Mouse (Mus musculus) kidney, adult 8-10 months (tissue): Measurements from ENCODE around the gene Tmc3.
A peak's percentile ranks its signal among the peaks of the same experiment; 100 is the strongest.

Source experiments
- DNase-seq, 2 experiments: peaks; one replicate each; pipeline ENCODE4 v3.0.0; 2022

The Tmc3 gene

DNA sequence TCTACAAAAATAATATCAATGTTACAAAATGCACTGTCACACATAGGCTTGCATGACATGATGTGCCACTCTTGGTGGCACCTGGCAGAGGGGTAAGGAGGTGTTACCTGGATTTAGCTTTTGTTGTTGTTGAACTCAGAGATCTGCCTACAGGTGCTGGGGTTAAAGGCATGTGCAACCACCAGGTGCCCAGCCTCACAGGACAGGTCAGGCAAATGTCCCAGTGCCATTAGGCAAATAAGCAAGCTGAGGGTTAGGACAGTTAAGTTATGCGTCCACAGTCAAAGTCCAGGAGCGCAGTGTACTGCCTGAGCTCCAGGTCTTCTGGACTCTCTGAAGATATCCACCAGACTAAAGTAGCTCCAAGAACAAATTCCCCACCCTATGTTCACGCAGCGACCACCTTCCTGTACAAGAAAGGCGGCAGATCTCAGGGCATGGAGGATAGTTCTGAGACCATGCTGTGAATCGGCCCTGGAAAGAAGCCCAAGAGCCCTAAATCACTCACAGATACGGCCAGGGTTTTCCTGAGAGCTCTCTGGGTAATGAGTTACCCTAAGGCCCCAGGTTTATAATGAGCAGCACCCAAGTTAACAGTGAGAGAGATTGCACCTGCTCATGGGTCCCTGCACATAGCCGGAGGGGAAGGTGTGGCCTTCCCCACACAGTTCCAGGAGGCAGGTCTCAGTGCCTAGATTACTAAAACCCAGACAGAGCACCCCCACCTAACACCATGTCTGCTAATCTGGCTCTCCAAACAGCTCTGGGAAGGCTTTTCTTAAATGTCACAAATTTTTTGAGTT lies 53.3 kb downstream of the Tmc3 start:
- peak; percentile 72 to 75 for DNase-seq

DNA sequence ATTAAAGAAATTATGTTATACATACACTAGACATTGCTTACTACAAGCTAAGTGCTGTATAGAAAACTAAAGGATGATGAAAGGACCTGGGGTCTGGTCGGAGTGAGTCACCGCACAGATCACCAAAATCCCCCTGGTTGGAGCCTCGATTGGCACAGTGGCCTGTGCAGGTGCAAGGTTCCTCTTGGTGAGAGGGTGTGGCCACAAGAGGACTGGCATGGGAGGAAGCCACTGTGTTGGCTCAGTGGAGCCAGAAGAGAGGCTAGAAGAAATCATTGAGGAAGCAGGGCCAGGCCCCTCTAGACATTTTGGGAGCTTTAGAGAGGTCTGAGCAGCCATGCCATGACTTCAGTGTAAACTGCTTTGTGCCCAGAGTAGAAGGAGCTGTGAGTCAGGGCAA lies 54.4 kb downstream of the Tmc3 start:
- no peak for DNase-seq

DNA sequence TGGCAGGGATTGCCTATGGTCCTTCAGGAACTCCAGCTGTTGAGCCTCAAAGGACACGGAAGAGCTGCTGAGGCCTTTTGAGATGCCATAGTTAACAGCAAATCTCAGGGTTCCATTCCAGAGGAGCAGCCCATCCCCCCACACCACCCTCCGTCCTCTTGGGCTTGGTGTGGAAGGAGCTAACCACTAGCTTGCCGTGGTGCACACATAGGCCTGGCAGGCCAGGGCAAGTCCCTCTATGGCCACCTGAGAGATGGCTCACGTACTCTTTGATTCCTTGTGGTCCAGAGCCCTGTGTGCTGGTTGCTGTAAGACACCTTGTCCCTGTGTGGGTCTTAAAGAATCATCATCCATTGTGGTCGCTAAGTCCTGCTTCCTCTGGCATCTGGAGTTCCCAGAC lies 55.9 kb downstream of the Tmc3 start:
- DNase-seq = no peak

DNA sequence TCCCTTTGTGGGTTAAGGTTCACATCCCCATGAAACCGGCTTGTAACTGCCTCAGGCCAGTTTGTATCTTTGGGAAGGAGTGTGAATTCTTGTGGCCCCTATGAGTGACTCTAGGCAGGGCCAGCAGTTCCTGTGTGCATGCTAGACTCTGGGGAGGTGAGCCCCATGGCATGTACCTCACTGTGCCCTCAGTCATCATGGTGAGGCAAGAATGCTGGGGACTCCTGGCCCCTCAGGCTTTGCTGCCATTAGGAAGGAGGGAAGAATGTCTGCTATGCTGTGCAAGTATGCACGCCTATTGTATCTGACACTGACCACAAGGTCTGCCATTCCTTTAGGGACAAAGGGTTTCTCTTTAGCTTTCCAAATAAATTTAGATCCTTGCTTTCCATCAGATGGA lies 56.4 kb downstream of the Tmc3 start:
- DNase-seq = no peak

DNA sequence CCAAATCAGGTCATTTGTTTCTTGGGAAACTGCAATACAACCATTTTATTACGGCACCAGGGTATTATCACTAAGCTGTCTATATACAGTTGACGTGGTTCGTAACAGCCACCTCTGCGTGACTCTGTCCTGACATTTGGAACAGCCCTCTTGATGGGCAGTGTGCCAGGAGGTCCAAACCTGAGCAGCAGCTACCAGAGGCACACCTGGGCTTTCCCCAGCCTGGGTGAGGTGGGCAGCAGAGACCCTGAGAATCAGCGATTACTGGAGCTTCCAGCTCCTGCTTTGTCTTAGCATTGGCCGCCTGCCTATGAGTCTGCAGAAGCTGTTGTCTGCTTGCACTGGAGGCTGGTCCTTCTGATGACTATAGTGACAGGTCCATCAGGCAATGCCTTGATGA lies 58.9 kb downstream of the Tmc3 start:
- DNase-seq = no peak

DNA sequence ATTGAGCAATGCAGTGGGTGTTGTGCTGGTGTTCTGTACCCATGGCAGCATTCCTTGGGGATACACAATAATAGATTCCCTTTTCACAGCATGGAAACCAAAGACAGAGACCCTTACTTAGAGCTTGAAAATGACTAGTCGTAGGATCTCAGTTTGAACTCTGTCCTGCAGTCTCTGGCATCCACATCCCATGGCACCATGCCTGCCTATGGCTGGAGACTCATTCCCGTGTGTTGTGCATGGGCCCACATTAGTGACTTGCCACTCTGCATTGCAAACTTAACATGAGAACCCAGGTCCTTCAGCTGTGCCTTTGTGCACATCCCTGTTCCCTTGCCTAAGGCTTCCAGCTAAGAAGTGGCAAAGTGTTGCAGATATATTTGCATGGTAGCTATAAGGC lies 60.0 kb downstream of the Tmc3 start:
- DNase-seq = no peak

DNA sequence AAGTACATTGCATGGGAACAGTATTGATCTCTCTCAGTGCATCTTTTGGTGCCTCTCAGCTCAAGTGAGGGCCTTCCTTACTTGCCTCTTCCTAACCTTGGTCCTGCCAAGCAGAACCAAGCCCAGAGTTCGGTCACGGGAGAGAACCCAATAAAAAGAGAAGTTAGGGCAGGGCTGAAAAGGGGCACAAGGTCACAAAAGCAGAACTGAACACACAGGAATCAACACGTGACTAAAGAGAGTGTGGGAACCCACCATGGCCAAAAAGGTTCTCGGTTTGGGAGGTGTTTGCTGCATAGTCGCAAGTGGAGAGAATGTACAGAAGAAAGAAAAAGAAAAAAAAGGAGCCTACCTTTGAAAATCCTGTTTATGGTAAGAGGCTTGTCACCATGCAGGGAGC lies 60.7 kb downstream of the Tmc3 start:
- no peak for DNase-seq

DNA sequence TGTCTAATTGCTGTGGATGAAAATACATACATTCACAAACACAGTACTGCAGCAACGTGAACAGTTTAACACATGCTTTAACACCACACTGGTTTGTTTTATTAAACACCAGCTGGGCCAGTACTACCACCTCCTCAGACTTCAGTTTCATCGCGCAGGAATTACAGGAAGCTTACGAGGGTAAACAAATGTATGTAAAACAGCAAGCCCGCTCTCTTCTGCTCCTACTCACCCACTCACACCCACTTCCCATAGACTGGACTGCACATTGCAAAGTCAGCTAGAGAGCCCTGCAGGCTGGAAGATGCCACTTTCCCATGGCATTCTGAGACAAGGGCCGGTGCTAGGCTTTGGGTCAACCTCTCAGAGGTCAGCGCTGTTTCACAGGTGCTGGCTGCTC lies 64.1 kb downstream of the Tmc3 start:
- DNase-seq = no peak

DNA sequence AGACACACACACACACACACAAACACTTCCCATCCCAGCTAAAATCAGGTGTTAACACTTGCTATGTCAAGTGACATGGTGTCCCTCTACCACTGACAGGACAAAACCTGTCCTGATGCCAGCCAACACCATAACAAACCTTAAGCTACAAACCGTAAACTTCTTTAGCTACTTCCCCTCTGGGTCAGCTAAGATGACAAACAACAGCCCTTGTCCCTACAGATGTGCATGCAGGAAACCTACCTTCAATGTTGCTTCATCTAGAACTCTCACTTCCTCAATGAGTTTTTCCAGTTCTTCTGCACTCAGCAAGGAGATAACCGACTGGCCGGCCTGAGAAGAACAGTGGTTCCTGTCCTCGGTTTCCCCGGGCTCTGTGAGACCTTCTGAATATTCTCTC lies 65.9 kb downstream of the Tmc3 start:
- DNase-seq = no peak

DNA sequence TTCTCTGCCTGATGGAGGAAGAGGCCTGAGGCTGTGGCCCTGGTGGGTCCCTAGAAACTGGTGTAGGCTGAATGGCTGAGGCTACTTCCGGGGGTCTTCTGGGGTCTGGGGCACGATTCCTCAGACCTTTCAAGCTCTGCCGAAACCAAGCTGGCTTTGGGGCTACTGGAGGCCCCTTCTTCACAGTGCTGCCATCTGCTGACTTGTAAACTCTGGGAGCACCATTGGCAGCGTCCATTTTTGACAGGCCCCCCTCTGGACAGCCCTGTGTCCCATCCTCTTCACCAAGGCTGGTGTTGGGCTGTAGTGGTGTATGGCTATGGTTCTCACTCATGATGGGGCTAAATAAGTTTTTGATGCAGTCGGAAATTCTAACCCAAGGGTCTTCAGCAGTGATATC lies 67.8 kb downstream of the Tmc3 start:
- DNase-seq = no peak

DNA sequence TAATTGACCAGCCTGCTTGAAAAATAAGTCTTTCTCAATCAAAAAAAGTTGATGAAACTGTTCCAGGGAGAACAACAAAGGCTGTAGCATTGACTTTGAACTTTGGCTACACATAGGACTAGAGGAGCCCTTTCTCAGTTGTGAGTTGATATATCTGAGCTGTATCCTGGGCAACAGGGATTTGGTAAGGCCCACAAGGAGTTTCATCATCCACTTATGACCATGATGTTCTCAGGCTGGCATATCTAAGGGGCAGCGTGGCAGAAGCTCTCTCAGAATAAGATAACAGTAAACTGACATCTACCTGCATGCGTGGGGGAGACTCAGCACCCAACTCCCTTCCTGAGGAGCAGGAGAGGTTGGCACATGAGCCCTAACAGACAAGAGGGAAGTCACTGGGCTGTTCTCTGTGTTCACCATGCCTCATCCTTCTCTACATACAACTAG lies 68.9 kb downstream of the Tmc3 start:
- DNase-seq = no peak

DNA sequence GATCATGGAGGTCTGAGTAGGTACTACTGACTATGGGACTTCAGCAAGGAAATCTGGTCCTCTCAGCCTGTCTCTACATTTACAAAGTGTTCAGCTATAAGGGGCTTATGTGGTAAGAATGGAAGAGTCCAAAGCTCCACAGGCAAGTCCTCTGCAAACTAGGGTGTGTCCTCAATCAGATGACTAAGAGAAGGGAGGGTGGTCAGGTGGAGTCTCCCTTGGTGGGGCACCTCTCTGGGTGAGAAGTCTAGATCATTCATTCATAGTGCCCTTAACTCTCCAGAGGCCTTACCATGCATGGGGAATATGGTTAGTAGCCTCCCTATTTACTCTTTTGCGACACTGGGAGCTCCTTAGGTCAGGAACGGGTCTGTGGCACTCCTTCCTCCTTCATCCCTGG lies 69.5 kb downstream of the Tmc3 start:
- no peak for DNase-seq

DNA sequence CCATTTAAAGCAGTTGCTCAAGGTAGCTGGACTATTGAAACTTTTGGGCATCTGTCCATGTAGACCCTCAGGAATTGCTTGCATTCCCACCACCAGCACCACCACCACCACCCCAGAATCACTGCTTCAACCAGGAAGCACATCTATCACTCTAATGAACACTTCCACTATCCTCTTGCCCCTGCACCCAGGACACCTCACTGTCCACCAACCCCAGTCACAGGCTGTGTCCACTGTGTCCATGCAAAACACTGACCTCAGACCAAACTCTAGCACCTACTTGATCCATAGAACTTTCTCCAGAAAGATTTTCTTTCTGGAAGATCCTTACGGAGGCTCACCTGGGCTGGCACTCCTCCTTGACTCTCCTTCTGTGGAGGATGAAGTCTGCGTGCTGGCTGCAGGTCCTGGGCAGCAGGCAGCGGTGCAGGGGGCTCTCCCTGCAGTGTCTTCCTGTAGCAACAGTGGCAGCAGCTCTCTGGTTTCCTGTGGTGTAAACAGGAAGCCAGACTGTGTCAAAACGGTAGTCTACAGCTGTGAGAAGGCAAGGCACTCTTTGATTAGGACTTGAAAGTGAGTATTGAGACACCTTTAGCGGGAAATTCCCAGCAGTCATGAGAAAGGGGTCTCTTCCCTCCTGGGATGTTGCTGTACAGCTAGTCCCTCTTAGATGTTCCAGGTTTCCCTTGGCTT lies 70.4 kb downstream of the Tmc3 start:
- DNase-seq = peak in 1 of 2 experiments; percentile 52

DNA sequence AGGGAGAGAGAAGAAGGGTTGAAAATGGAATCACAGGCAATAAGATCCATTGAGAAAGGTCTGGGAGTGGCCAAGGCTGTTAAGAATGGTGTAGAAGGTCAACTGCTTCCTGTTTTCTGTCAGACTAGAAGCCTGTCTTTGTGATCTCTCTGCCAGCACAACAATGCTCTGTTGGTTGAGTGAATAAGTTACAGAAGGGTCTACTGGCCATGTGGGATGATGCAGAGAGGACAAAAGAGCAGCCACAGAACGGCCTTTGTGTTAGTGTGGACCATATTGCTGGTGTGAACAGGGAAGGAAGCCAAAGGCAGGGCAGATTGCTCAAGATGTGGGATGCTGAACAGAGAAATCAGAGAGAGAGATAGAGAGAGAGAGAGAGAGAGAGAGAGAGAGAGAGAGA lies 74.0 kb downstream of the Tmc3 start:
- peak in 1 of 2 experiments; percentile 37 for DNase-seq

DNA sequence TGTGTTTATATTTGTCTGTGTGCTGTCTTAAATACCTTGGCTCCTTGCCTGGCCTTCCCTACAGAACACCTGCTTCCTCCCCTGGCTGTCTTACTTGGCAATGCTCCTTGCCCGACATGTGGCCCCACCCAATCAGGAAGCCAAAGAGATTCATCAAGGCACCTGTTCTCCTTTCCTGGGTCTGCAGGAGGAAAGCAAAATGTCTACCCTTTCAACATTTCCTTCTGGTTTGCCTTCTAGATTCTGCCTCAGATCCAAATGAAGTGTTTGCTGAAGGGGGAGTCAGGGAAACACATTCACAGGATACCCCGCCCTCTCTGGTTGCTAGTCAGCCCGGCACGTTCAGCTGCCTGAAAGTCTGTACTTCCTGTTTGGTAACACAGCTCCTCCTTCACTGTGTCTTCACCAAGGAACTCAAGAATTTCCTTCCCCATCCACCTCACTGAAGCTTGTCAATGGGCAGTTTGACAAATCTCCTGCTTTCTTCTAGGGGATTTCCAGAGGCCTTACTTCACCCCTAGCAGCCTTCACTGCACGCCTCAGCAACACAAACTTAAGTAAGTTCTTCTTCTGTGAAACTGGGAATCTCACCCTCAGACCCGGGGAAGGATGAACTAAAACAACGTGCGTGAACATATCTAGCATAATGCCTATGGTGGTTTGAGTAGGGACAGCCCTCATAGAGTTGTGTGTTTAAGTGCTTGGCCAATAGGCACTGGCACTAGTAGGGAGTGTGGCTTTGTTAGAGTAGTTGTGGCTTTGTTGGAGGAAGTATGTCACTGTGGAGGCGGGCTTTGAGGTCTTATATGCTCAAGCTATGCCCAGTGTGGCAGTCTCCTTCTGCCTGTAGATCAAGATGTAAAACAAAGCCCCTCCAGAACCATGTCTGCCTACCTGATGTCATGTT lies 74.7 kb downstream of the Tmc3 start:
- peak; percentile 44 to 48 for DNase-seq

DNA sequence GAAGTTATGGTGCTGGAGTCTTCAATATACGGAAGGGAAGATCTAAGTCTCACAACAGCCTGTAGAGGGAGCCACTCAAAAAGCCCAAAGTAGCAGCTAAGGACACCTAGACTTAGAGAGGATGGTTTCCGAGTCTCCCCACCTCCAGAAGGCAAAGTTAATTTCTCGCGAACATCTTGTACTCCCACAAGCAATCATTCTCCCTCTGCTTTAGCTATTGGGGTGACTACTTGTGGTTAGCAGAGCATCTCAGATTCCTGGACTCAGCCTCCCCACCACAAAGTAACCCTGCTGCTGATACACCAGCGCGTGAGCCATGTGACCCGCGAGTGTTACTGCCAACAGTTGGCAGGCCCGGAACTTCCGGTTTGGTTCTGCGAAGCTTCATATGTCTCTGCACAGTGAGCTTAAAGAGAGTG lies 75.6 kb downstream of the Tmc3 start:
- no peak for DNase-seq

DNA sequence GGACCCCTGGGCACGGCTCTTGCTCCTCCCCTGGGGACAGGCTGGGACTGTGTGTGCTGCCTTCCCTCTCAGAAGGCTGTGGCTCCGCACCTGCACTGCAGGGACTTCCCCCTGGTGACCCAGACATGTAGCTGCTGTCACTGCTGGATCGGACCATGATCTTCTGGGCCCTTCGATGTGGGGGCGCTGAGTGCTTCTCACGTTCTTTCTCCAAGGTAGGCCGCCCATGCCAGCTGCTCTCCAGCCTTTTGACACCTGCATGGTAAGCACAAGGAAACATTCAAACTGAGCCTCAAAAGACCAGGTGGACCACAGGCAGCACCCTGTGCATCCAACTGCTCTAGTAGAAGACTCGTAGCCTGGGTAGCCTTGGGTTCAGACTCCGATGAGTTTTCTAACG lies 76.3 kb downstream of the Tmc3 start:
- DNase-seq = no peak

DNA sequence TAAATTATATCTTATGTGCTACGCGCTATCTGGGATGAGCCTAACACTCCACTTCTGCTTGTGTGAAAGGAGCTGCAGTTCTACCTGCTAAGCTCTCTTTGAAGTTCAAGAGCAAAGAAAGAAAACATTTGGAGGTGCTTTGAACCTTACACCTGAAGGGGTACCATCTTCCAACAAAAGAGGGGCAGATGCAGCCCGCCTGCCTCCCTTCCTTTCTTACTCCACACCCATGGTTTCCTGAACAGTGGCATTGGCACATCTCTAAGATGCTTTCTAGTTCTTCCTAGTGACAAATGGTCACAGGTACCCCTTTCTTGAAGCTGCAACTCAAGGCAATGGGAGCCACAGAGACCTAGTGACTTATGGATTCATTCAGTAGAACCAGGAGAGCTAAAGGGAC lies 77.0 kb downstream of the Tmc3 start:
- DNase-seq = no peak

DNA sequence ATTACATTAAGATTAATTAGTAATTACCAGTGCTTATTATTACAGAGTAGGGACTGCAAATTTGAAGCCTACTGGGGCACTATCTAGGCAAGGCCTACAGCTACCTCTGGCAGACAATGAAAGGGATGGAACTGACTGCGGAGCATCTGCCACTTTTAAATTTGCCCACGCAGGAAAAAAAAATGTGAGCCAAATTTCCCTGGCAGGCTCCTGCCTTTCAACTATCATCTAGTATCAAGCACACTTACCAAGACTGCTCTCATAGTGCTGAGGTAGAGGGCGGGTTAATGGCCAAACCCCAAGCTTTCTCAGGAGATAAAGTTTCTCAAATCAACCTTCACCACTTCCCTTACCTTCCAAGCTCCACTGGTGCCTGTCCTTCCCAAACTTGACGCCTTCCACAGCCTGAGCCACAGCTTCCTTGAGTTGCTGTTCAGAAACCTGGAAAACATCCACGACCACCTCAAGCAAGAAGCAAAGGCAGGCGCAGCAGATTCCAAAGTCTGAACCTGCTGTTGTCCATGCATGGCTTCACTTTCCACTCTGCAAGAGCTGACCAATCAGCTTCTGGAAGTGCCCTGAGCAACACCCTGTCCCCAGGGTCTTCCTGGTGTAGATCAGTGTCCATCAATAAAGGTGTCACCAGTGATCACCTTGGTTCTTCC lies 78.1 kb downstream of the Tmc3 start:
- DNase-seq = peak in 1 of 2 experiments; percentile 32

DNA sequence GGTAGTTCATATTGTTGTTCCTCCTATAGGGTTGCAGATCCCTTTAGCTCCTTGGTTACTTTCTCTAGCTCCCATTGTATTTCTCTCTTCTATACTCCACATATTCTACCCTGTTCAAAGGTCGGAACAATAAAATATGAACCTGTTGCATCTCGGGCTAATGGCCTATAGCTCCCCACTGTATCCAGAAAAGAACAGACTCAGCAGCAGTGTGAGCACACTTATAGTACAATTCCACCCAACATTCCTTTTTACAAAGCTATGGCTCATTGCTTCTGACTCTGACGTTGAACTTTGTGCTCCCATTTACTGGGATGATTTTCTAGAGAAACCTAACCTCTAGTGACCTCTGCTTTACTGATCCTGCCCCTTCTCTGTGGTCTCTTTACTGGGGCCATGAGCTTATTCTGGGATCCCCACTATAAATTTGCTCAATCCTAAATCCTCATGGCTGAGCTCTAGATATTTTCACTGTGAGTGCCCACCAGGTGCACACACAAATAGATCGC lies 81.4 kb downstream of the Tmc3 start:
- DNase-seq = peak in 1 of 2 experiments; percentile 48

DNA sequence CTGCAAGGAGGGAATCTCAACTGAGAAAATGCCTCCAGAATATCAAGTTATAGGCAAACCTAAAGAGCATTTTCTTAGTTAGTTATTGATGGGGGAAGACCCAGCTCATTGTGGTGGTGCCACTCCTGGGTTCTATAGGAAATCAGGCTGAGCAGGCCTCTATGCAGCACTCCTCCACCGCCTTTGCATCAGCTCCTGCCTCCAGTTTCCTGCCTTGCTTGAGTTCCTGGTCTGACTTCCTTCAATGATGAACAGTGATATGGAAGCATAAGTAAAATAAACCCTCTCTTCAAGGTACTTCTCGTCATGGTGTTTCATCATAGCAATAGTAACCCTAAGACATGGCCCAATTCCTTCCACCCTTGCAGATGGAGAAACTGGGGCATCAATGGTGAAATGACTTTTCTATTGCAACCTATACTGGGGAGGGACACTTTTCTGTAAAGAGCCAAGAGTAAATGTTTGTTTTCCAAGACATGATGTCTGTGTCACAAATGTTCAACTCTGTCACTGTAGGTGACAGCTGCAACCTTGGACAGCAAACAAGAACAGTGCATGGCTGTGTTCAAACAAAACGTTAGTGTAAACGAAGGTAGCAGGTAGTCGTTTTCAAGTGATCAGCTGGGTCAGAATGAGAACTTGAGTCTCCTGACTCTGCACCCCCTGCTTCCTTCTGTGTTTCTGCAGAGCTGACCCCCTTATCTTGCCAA lies 83.4 kb downstream of the Tmc3 start:
- no peak for DNase-seq

DNA sequence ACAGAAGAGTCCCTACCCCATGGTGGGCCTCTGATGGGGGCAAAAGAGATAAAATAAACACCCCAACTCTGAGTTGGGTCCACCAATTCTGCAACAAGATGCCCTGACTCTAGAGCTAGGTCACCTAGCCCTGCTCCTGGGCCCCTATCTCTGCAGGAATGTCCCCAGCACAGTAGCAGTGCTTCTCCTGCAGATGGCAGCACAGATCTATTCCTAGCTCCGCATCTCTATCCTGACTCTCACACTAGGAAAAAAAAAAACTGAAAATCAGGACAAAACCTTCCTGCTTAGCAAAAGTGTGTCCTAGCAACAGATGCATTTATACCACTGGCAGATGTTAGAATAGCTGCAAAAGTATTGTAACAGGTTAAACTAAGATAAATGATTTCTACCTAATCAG lies 84.0 kb downstream of the Tmc3 start:
- DNase-seq = peak; percentile 41 to 61
